Mouse (Mus musculus) ES-Bruce4 (cell line): ENCODE measurements around the gene Il23a. TPM values are rescaled to one million over a fixed set of nuclear protein-coding genes. Genes with fewer than 3 reads are reported as not detected.

Experiments used
- H3K27ac ChIP-seq: 2 replicates; pipeline ENCODE4 v1.5.1; 2012; ENCODE audit warnings: low read length, inconsistent platforms; ENCODE audit not compliant: insufficient read depth
- H3K27me3 ChIP-seq: 2 replicates; pipeline ENCODE4 v1.6.1; 2012; ENCODE audit warnings: mild to moderate bottlenecking, low read length, inconsistent platforms; ENCODE audit not compliant: control insufficient read depth, poor library complexity, insufficient read depth, severe bottlenecking
- H3K36me3 ChIP-seq: 2 replicates; pipeline ENCODE4 v1.6.1; 2012; ENCODE audit warnings: inconsistent platforms, mild to moderate bottlenecking, low read length, moderate library complexity; ENCODE audit not compliant: control insufficient read depth, poor library complexity, insufficient read depth, severe bottlenecking
- H3K4me1 ChIP-seq: one replicate; pipeline ENCODE4 v1.8.1; 2011; ENCODE audit warnings: low read length; ENCODE audit not compliant: control insufficient read depth, insufficient read depth
- H3K4me3 ChIP-seq: 2 replicates; pipeline ENCODE4 v1.5.1; 2011; ENCODE audit warnings: low read depth, mild to moderate bottlenecking, low read length
- H3K9ac ChIP-seq: 2 replicates; pipeline ENCODE4 v1.6.1; 2012; ENCODE audit warnings: low read depth, mild to moderate bottlenecking, inconsistent platforms; ENCODE audit not compliant: poor library complexity, severe bottlenecking
- H3K9me3 ChIP-seq: replicated peaks from 2 replicates; pipeline ENCODE4 v1.6.1; 2012; ENCODE audit warnings: mild to moderate bottlenecking, low read length, inconsistent platforms; ENCODE audit not compliant: control insufficient read depth, poor library complexity, insufficient read depth, severe bottlenecking
- CTCF ChIP-seq: IDR thresholded peaks from one replicate; pipeline ENCODE4 v1.8.1; 2011; ENCODE audit warnings: low read depth, low read length
- EP300 ChIP-seq: IDR thresholded peaks from 2 replicates; pipeline ENCODE4 v1.6.1; 2011; ENCODE audit warnings: low read depth, low read length; ENCODE audit not compliant: insufficient read depth
- POLR2A ChIP-seq: IDR thresholded peaks from one replicate; pipeline ENCODE4 v1.8.1; 2011; ENCODE audit warnings: low read length; ENCODE audit not compliant: insufficient read depth
- polyA plus RNA-seq: library from polyadenylated mRNA; stranded (reverse); fragments of >200 nt; gene quantifications from 2 replicates; pipeline ENCODE4 v1.2.4, GENCODE M21; 2011; ENCODE audit warnings: low read depth; ENCODE audit not compliant: missing spikeins, insufficient read depth, insufficient read length

Gene Il23a
- polyA plus RNA-seq, 1 experiment = 4.7 TPM

GRCm38 (mm10) chr10:128327610-128328009 lies 29.1 kb upstream of the Il23a start:
- Histone ChIP-seq H3K27ac (no peak overlapping the region), H3K9ac (no peak overlapping the region), H3K27me3 (no peaks in the 10 kb centered on the region), H3K9me3 (no peaks in the 10 kb centered on the region), H3K4me3 (no peak overlapping the region), H3K4me1 (no peaks in the 10 kb centered on the region), H3K36me3 (0 out of 2 replicates have a peak, but pooled peaks cover 2% of the 10 kb centered on the region)
- TF ChIP-seq EP300 (no peak), CTCF (peak; percentile 45)

- Histone ChIP-seq H3K9ac (no peak overlapping the region), H3K9me3 (no peaks in the 10 kb centered on the region), H3K4me3 (no peak overlapping the region), H3K27me3 (no peaks in the 10 kb centered on the region), H3K27ac (no peak overlapping the region), H3K36me3 (0 out of 2 replicates have a peak, but pooled peaks cover 2% of the 10 kb centered on the region), H3K4me1 (no peaks in the 10 kb centered on the region)
- TF ChIP-seq POLR2A (no peak), CTCF (no peak), EP300 (no peak)
Measured at GRCm38 (mm10) chr10:128326825-128327224, 28.3 kb upstream of the Il23a start.

GRCm38 (mm10) chr10:128323516-128323915 lies 25.0 kb upstream of the Il23a start:
- Histone ChIP-seq H3K9ac (peak overlapping the region; percentile 83), H3K27ac (no peak overlapping the region), H3K36me3 (peaks cover 13% of the 10 kb centered on the region)

GRCm38 (mm10) chr10:128322141-128323108 lies 23.9 kb upstream of the Il23a start, which contains the start of gene Cnpy2:
Gene Cnpy2, plus strand, starts transcription at chr10:128322459.
- Histone ChIP-seq H3K4me3 (peak within 1 kb of the TSS; percentile 84), H3K4me1 (no peaks in the 10 kb centered on the region), H3K9ac (peak within 1 kb of the TSS; percentile 83), H3K9me3 (no peaks in the 10 kb centered on the region), H3K27ac (peak within 1 kb of the TSS; percentile 74), H3K36me3 (peaks cover 20% of the 10 kb centered on the region), H3K27me3 (no peaks in the 10 kb centered on the region)
- TF ChIP-seq POLR2A (peak; percentile 48), CTCF (no peak)

More at GRCm38 (mm10) chr10:128323516-128323915, 25.0 kb upstream of the Il23a start:
- Histone ChIP-seq H3K9me3 (no peaks in the 10 kb centered on the region), H3K4me3 (peak overlapping the region; percentile 74), H3K27me3 (no peaks in the 10 kb centered on the region), H3K4me1 (no peaks in the 10 kb centered on the region)
- TF ChIP-seq POLR2A = no peak
- no peak for TF ChIP-seq CTCF
- TF ChIP-seq EP300 = no peak

GRCm38 (mm10) chr10:128321641-128322040 lies 23.1 kb upstream of the Il23a start:
- Histone ChIP-seq H3K4me1 (no peaks in the 10 kb centered on the region), H3K4me3 (peak overlapping the region; percentile 84), H3K27me3 (no peaks in the 10 kb centered on the region), H3K9ac (peak overlapping the region; percentile 83), H3K36me3 (peaks cover 19% of the 10 kb centered on the region), H3K27ac (peak overlapping the region; percentile 74), H3K9me3 (no peaks in the 10 kb centered on the region)
- TF ChIP-seq EP300 (no peak), CTCF (no peak), POLR2A (no peak)

GRCm38 (mm10) chr10:128315578-128315977 lies 17.0 kb upstream of the Il23a start:
- no peak overlapping the region for H3K9ac ChIP-seq
- peaks cover 39% of the 10 kb centered on the region for H3K36me3 ChIP-seq
- H3K27me3 ChIP-seq = no peaks in the 10 kb centered on the region
- H3K9me3 ChIP-seq = no peaks in the 10 kb centered on the region
- H3K4me1 ChIP-seq = no peaks in the 10 kb centered on the region
- H3K4me3 ChIP-seq = no peak overlapping the region
- TF ChIP-seq CTCF = no peak
- no peak for TF ChIP-seq EP300
- no peak overlapping the region for H3K27ac ChIP-seq
